Mouse (Mus musculus) small intestine, adult 2 months (tissue): ENCODE data around the gene Fam81a.

ENCODE experiments used
- CTCF ChIP-seq: fragments of 200-500 bp; IDR thresholded peaks from 2 replicates; pipeline ENCODE4 v1.5.1; 2012; ENCODE audit warnings: low read depth, mild to moderate bottlenecking, control low read depth, inconsistent platforms, low read length, moderate library complexity, mixed read lengths; ENCODE audit not compliant: insufficient replicate concordance, insufficient read length; ENCODE audit errors: extremely low read depth
- POLR2A ChIP-seq: fragments of 200-500 bp; IDR thresholded peaks from 2 replicates; pipeline ENCODE4 v1.6.1; 2012; ENCODE audit warnings: low read depth, mild to moderate bottlenecking, control low read depth, inconsistent platforms, low read length, moderate library complexity

DNA sequence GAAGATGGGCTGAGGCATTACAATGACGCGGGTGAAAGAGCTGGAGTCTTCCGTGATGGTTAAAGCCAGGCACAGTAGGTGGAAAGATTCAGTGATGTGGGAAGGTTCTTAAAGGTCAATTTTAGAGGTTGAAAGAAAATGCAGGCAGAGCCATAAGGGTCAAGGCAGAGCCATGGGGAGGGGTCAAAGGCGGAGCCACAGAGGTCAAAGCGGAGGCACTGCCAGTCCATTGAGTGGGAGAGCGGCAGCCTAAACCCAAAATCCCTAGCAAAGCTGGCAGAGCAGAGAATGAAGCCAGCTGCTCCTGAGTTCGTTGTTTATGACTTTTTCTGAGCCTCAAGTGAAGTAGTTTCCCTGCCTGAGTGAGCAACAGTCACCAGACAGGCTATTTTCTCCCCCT is 3.8 kb downstream of the Fam81a start:
- no peak for TF ChIP-seq CTCF
- no peak for TF ChIP-seq POLR2A
